In the genomic region with DNA sequence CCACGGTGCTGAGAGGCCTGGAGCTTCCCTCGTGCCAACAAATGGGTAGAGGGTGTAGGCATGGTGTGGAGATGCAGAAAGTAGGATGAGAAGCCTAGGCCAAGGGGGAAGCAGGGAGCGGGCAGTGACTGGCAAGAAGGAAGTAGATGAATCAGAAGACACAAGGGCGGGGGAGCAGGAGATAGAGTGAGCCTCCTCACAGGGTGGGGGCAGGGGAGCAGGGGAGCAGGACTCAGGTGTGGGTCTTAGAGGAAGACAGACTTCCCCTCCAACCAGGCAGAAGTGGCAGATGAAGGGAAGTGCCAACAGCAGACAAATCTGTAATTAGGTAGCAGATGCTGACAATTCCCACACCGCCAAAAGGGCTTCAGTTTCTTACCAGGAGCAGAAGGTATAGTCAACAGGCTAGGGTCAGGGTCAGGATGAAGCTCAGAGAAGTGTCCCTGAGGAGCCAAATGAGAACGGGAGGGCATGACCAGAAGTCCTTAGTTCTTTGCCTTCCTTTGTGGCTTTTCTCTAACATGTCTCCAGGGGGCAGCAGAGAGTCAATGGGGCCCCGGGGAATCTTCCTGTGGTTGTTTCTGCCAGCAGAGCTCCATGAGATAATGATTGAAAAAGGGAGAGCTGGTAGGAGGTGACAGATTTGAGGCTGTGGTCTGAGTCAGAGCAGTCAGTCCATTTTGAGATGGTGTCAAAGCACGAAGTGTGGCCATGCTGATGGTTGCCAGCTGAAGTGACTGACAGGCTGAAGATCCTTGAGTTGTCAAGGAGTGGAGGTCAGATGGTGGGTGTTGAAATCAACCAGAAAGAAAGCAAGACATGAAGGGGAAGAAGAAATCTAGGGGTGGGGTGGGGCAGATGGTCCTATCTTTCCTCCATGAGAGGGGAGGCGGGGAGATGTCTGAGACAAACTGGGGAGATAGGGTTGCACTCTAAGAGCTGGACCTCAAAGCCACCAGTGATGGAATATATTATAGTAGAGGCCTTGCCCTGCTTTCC, we compare ENCODE assay signal across 9 mouse cellular contexts. TPM values are rescaled to one million over a fixed set of nuclear protein-coding genes. Genes with fewer than 3 reads are reported as not detected.
DNase-seq lines count a peak whose midpoint lies in the region; ATAC-seq and TF ChIP-seq lines count a peak whose summit lies in the region.
"Had no signal": no experiment of that assay in that cellular context is flagged by ENCODE, and none has a peak within 500 bp of the region (broad histone marks: within the 10 kb centered on the region; RNA-seq: fewer than 3 reads in every experiment).

No protein-coding gene starts in this region.

- H3K9ac ChIP-seq in intestine, postnatal 0 days (ENCODE audit: low read depth, low read length) = no peak overlapping the region
- no peak overlapping the region for H3K9ac ChIP-seq in intestine, embryonic 15.5 days
- no peak overlapping the region for H3K9ac ChIP-seq in MEL (ENCODE audit: control insufficient read depth, low read depth, low read length, poor library complexity, severe bottlenecking)
- H3K9ac ChIP-seq: limb, embryonic 15.5 days had no signal

- no peaks in the 10 kb centered on the region for H3K27me3 ChIP-seq in intestine, postnatal 0 days (replicated peaks; ENCODE audit: control insufficient read depth, insufficient read depth, low read length)
- no peaks in the 10 kb centered on the region for H3K27me3 ChIP-seq in intestine, embryonic 15.5 days (replicated peaks)
- H3K27me3 ChIP-seq in MEL (ENCODE audit: control insufficient read depth in 1 of 2, insufficient read depth in 2 of 2, low read length in 2 of 2) = no peaks in the 10 kb centered on the region
- H3K27me3 ChIP-seq: limb, embryonic 15.5 days had no signal

- no peaks in the 10 kb centered on the region for H3K9me3 ChIP-seq in intestine, postnatal 0 days (ENCODE audit: control insufficient read depth)
- H3K9me3 ChIP-seq in intestine, embryonic 15.5 days = no peaks in the 10 kb centered on the region
- H3K9me3 ChIP-seq in MEL (replicated peaks; ENCODE audit: insufficient read depth, low read length) = no peaks in the 10 kb centered on the region
- H3K9me3 ChIP-seq: limb, embryonic 15.5 days had no signal

- 0 out of 4 replicates have a peak, but pooled peaks of 1 of the 2 experiments have one; percentile 14 for TF ChIP-seq POLR2A in MEL (IDR thresholded peaks at IDR 0.05; ENCODE audit: control insufficient read depth in 1 of 2, insufficient read depth in 1 of 2, low read depth in 1 of 2, low read length in 2 of 2, poor library complexity in 1 of 2)

- WGBS in intestine, postnatal 0 days = 62% methylated on average over 9 of the region's 9 CpGs
- WGBS in intestine, embryonic 15.5 days = 65% methylated on average over 9 of the region's 9 CpGs

- TF ChIP-seq RAD21 in MEL (IDR thresholded peaks at IDR 0.05; ENCODE audit: low read depth, low read length) = peak; percentile 52

- peak; percentile 79 to 81 for DNase-seq in B cell, adult 2 months
- DNase-seq in MEL (ENCODE audit: low read depth, low spot score) = peak; percentile 86
- DNase-seq in cerebellum, postnatal 14 days = peak; percentile 56 to 71
- DNase-seq in kidney, postnatal 14 days = peak; percentile 60
- DNase-seq in thymus, postnatal 25 days = peak; percentile 68

- no peaks in the 10 kb centered on the region for H3K79me2 ChIP-seq in MEL (ENCODE audit: control insufficient read depth, insufficient read depth, low read length, poor library complexity)

- H3K4me1 ChIP-seq in intestine, postnatal 0 days (replicated peaks; ENCODE audit: control insufficient read depth, insufficient read depth, low read length) = no peaks in the 10 kb centered on the region
- H3K4me1 ChIP-seq in intestine, embryonic 15.5 days (replicated peaks) = no peaks in the 10 kb centered on the region
- peaks cover 0 to 23% of the 10 kb centered on the region in 2 experiments; a peak in 2 of 4 replicates for H3K4me1 ChIP-seq in MEL (ENCODE audit: control insufficient read depth in 1 of 2, insufficient read depth in 2 of 2, low read length in 2 of 2)
- H3K4me1 ChIP-seq: limb, embryonic 15.5 days had no signal

- H3K4me3 ChIP-seq in intestine, postnatal 0 days (ENCODE audit: low read depth, low read length) = no peak overlapping the region
- H3K4me3 ChIP-seq in intestine, embryonic 15.5 days (replicated peaks) = no peak overlapping the region
- H3K4me3 ChIP-seq in MEL (ENCODE audit: control insufficient read depth in 1 of 2, insufficient read depth in 1 of 2, low read depth in 2 of 2, low read length in 2 of 2) = no peak overlapping the region
- H3K4me3 ChIP-seq: limb, embryonic 15.5 days had no signal

- 0 out of 4 replicates have a peak, but pooled peaks of 1 of the 2 experiments have one; percentile 16 for TF ChIP-seq EP300 in MEL (IDR thresholded peaks at IDR 0.05; ENCODE audit: low read depth in 1 of 2, low read length in 2 of 2)

- H3K4me2 ChIP-seq in intestine, postnatal 0 days (replicated peaks; ENCODE audit: low read depth) = no peak overlapping the region
- no peak overlapping the region for H3K4me2 ChIP-seq in intestine, embryonic 15.5 days (replicated peaks)
- H3K4me2 ChIP-seq: limb, embryonic 15.5 days had no signal

- H3K27ac ChIP-seq in intestine, postnatal 0 days (ENCODE audit: low read depth, low read length) = no peak overlapping the region
- H3K27ac ChIP-seq in intestine, embryonic 15.5 days = no peak overlapping the region
- H3K27ac ChIP-seq in MEL (ENCODE audit: control insufficient read depth, low read depth, low read length) = peak overlapping the region; percentile 40
- H3K27ac ChIP-seq: limb, embryonic 15.5 days had no signal

- peak; percentile 94 for TF ChIP-seq CTCF in intestine, postnatal 0 days (IDR thresholded peaks at IDR 0.05; ENCODE audit: low read depth)
- peak; percentile 76 to 90 (median 80) for TF ChIP-seq CTCF in MEL (IDR thresholded peaks at IDR 0.05 in 2 of 3, conservative IDR thresholded peaks at IDR 0.05 in 1 of 3; ENCODE audit: control insufficient read depth in 1 of 3, insufficient read depth in 1 of 3, low read depth in 2 of 3, low read length in 3 of 3, poor library complexity in 1 of 3, severe bottlenecking in 1 of 3)

- no peak for ATAC-seq in intestine, postnatal 0 days
- no peak for ATAC-seq in intestine, embryonic 15.5 days
- ATAC-seq in megakaryocyte, adult 5-6 weeks (ENCODE audit: poor library complexity, severe bottlenecking) = peak; percentile 82

- H3K36me3 ChIP-seq in intestine, postnatal 0 days (ENCODE audit: control insufficient read depth, insufficient read depth) = peaks cover 73% of the 10 kb centered on the region
- peaks cover 31% of the 10 kb centered on the region for H3K36me3 ChIP-seq in intestine, embryonic 15.5 days
- H3K36me3 ChIP-seq in MEL (ENCODE audit: control insufficient read depth in 1 of 2, insufficient read depth in 2 of 2, low read length in 2 of 2) = peaks cover 18% of the 10 kb centered on the region in 2 experiments

TF ChIP-seq in MEL, 35 proteins besides CTCF, POLR2A, EP300 and RAD21 (continues in another document):
- TF ChIP-seq ZKSCAN1 (IDR thresholded peaks at IDR 0.05; ENCODE audit: low read depth, low read length) = no peak
- TF ChIP-seq SIN3A (IDR thresholded peaks at IDR 0.05; ENCODE audit: low read length) = no peak
- TF ChIP-seq HCFC1 (IDR thresholded peaks at IDR 0.05; ENCODE audit: low read depth, low read length) = no peak
- no peak for TF ChIP-seq CHD2 (IDR thresholded peaks at IDR 0.05; ENCODE audit: low read length)
- TF ChIP-seq GABPA (IDR thresholded peaks at IDR 0.05; ENCODE audit: low read depth, low read length) = no peak
- no peak for TF ChIP-seq CHD1 (IDR thresholded peaks at IDR 0.05; ENCODE audit: low read depth, low read length)
- peak; percentile 14; the same call in 1 of the 2 replicates for TF ChIP-seq TAL1 (IDR thresholded peaks at IDR 0.05; ENCODE audit: low read length)
- peak; percentile 33; the same call in 1 of the 2 replicates for TF ChIP-seq TCF12 (IDR thresholded peaks at IDR 0.05; ENCODE audit: low read depth, low read length)
- no peak for TF ChIP-seq MEF2A (IDR thresholded peaks at IDR 0.05; ENCODE audit: extremely low read depth, insufficient replicate concordance, low read depth, low read length, poor library complexity, severe bottlenecking)

RNA-seq across cellular contexts. Expression of a gene that starts 22.1 kb away (rescaled TPM):
- 0.27 and 0.35 TPM in 2 replicates for polyA plus RNA-seq in intestine, postnatal 0 days (2015; fragmentation: Nextera tagmentation; extraction: Ambion mirVana)
- 1.3 and 1.4 TPM in 2 replicates for polyA plus RNA-seq in intestine, embryonic 15.5 days (2015; fragmentation: Nextera tagmentation; extraction: Ambion mirVana)
- 0.15 TPM in 1 of 2 replicates, not detected in the other for total RNA-seq in MEL (2012; rRNA removed)
- polyA plus RNA-seq in MEL (2012; ENCODE audit: insufficient read depth in 1 of 2, insufficient read length in 2 of 2, low read depth in 1 of 2, low replicate concordance in 2 of 2, missing spikeins in 1 of 2) = under 1 TPM in 1 of 2 experiments, not detected in 1; 0.17 TPM
- total RNA-seq in megakaryocyte, adult 5-6 weeks (2015) = not detected in 2 replicates
- not detected in 2 replicates for total RNA-seq in megakaryocyte, adult 5-6 weeks (2017)

RNA-seq across cellular contexts. Expression of a gene that starts 22.1 kb away (rescaled TPM):
- polyA plus RNA-seq in intestine, postnatal 0 days (2015; fragmentation: Nextera tagmentation; extraction: Ambion mirVana) = 26.9 and 29.6 TPM in 2 replicates
- 83.4 and 84.8 TPM in 2 replicates for polyA plus RNA-seq in intestine, embryonic 15.5 days (2015; fragmentation: Nextera tagmentation; extraction: Ambion mirVana)
- not detected in 2 replicates for total RNA-seq in MEL (2012; rRNA removed)
- polyA plus RNA-seq in MEL (2012; ENCODE audit: insufficient read depth in 1 of 2, insufficient read length in 2 of 2, low read depth in 1 of 2, low replicate concordance in 2 of 2, missing spikeins in 1 of 2) = not detected
- total RNA-seq in megakaryocyte, adult 5-6 weeks (2015) = 0.16 and 0.33 TPM in 2 replicates
- not detected in 2 replicates for total RNA-seq in megakaryocyte, adult 5-6 weeks (2017)

RNA-seq across cellular contexts. Expression of a gene that starts 23.4 kb away (rescaled TPM):
- 5.3 and 7.1 TPM in 2 replicates for polyA plus RNA-seq in intestine, postnatal 0 days (2015; fragmentation: Nextera tagmentation; extraction: Ambion mirVana)
- 13.2 and 15.6 TPM in 2 replicates for polyA plus RNA-seq in intestine, embryonic 15.5 days (2015; fragmentation: Nextera tagmentation; extraction: Ambion mirVana)
- 19.3 and 25.2 TPM in 2 replicates for total RNA-seq in MEL (2012; rRNA removed)
- 10 to 100 TPM in 1 of 2 experiments, not detected in 1; 56.6 TPM for polyA plus RNA-seq in MEL (2012; ENCODE audit: insufficient read depth in 1 of 2, insufficient read length in 2 of 2, low read depth in 1 of 2, low replicate concordance in 2 of 2, missing spikeins in 1 of 2)
- total RNA-seq in megakaryocyte, adult 5-6 weeks (2015) = 37.7 and 41.3 TPM in 2 replicates
- total RNA-seq in megakaryocyte, adult 5-6 weeks (2017) = 15.5 and 17.4 TPM in 2 replicates

RNA-seq across cellular contexts. Expression of a gene that starts 26.8 kb away (rescaled TPM):
- polyA plus RNA-seq in intestine, postnatal 0 days (2015; fragmentation: Nextera tagmentation; extraction: Ambion mirVana) = 15.0 and 15.9 TPM in 2 replicates
- 21.3 and 21.4 TPM in 2 replicates for polyA plus RNA-seq in intestine, embryonic 15.5 days (2015; fragmentation: Nextera tagmentation; extraction: Ambion mirVana)
- 5.9 and 6.4 TPM in 2 replicates for total RNA-seq in MEL (2012; rRNA removed)
- polyA plus RNA-seq in MEL (2012; ENCODE audit: insufficient read depth in 1 of 2, insufficient read length in 2 of 2, low read depth in 1 of 2, low replicate concordance in 2 of 2, missing spikeins in 1 of 2) = 1 to 10 TPM in 1 of 2 experiments, not detected in 1; 8.7 TPM
- total RNA-seq in megakaryocyte, adult 5-6 weeks (2015) = 5.8 and 6.1 TPM in 2 replicates
- 9.4 and 11.9 TPM in 2 replicates for total RNA-seq in megakaryocyte, adult 5-6 weeks (2017)

Comparison
In these comparisons a context has a peak if more than half of its experiments do, and no peak if none do; other contexts are left out.
1. RNA of a gene that starts 22.1 kb away (polyA plus RNA-seq): 83.4 to 84.8 TPM in intestine, embryonic 15.5 days and 26.9 to 29.6 TPM in intestine, postnatal 0 days; not detected in MEL; every median in the first group is over 10 times any median in the second.
2. Peak in every context shown above with its lines, with median percentiles within 50 percentile points of each other: DNase-seq.